Mouse (Mus musculus): ENCODE measurements at regions not wholly inside any gene's neighbourhood (a gene's known extent, or its start where the extent isn't known, plus 50 kb on each side); places are given as distances from the start of the nearest gene placed in this dataset.

DNA sequence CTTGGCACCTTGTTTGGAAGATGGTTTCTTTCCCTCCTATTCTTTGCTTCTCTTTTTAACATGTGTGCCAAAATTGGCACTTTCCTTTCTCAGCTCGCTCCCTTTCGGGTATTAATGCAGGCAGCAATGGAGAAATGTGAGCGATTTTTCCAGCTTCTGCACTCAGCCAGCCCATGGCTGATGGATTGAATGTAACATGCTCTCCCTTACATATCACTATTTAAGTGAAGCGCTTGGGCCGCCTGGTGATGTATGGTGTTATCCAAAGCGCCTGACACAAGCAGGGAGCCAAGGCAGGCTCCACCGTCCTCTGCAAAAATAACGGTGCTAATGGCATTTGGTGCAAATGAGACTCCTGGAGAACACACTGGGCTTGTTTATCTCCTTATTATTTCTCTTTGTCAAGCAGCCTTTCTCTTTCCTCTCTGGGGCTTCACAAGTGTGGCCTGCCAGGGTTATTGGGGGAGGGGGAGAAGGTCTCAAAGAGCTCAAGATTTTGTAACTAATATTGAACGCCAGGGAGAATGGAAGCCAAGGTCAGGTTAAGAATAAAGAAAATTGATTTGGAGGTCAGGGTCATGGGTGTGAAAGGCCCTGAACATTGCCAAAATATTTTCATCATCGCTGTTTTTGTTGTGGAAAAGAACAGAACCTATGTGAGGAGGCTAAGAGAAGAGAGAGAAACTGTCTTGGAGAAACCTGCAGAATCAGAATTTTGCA, 497.9 kb upstream of the Smim15 start:
- TF ChIP-seq MYC (IDR thresholded peaks at IDR 0.05; ENCODE audit: low read depth, low read length) (no peak), POLR2A (IDR thresholded peaks at IDR 0.05; ENCODE audit: control insufficient read depth in 1 of 2, insufficient read depth in 1 of 2, low read depth in 1 of 2, low read length in 2 of 2, poor library complexity in 1 of 2) (no peak), GATA1 (IDR thresholded peaks at IDR 0.05; ENCODE audit: low read depth, low read length) (no peak), NRF1 (IDR thresholded peaks at IDR 0.05; ENCODE audit: insufficient read depth, low read depth, low read length, poor library complexity, severe bottlenecking) (no peak)
